Mouse (Mus musculus) heart, postnatal 0 days (tissue): ENCODE measurements around the gene Pih1d3.

ENCODE experiments used
- CTCF ChIP-seq: IDR thresholded peaks from 2 replicates; pipeline ENCODE4 v1.5.1; 2016; ENCODE audit warnings: antibody characterized with exemption, control low read depth, low read depth
- EP300 ChIP-seq: IDR thresholded peaks from 2 replicates; pipeline ENCODE4 v1.6.1; 2016; ENCODE audit warnings: antibody characterized with exemption, low read depth

DNA sequence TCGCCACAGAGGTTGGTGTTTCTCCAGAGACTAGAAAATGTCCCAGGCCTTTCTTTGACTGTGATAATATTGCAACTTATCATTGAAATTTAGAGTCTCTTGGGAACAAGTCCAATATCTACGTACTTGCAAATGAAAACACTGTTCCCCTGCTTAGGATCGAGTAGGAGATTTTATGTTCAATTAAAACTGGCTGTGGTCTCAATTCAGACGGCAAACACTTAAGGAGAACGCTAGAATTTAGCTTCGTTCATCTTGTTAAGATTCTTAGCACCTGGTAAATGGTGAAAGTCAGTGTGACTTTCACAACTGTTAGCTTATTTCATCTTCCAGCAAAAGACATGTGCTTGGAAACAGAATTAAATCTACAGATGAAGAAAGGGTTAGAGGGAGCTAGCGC, 17.3 kb upstream of the Pih1d3 start:
- no peak for TF ChIP-seq CTCF
- TF ChIP-seq EP300 = no peak
